Mouse (Mus musculus) liver, postnatal 0 days (tissue): Measurements from ENCODE around the gene Jam2. TPM values are rescaled to one million over a fixed set of nuclear protein-coding genes. Genes with fewer than 3 reads are reported as not detected.

Source experiments
- ATAC-seq: fragments of 200-750 bp; cut with Nextera tagmentation; 2 replicates; pipeline ENCODE4 v1.8.0; 2017; ENCODE audit warnings: mild to moderate bottlenecking, moderate library complexity
- DNase-seq: peaks from one replicate; pipeline ENCODE4 v3.0.0-alpha.2; 2016
- H3K27ac ChIP-seq: fragments of 300-500 bp; sonication (generic); 2 replicates; pipeline ENCODE4 v1.5.1; 2014; ENCODE audit warnings: antibody characterized with exemption, moderate library complexity, mild to moderate bottlenecking, low read depth
- H3K27me3 ChIP-seq: fragments of 300-500 bp; sonication (generic); 2 replicates; pipeline ENCODE4 v1.6.1; 2014; ENCODE audit warnings: low read length, control low read depth, mixed read lengths; ENCODE audit not compliant: insufficient read depth
- H3K36me3 ChIP-seq: fragments of 300-500 bp; sonication (generic); replicated peaks from 2 replicates; pipeline ENCODE4 v1.6.1; 2014; ENCODE audit warnings: mild to moderate bottlenecking, control low read depth, low read length, moderate library complexity, mixed read lengths; ENCODE audit not compliant: insufficient read depth
- H3K4me1 ChIP-seq: fragments of 300-500 bp; sonication (generic); 2 replicates; pipeline ENCODE4 v1.6.1; 2014; ENCODE audit warnings: antibody characterized with exemption, mild to moderate bottlenecking, control low read depth; ENCODE audit not compliant: insufficient read depth
- H3K4me2 ChIP-seq: fragments of 300-500 bp; sonication (generic); 2 replicates; pipeline ENCODE4 v1.6.1; 2014; ENCODE audit warnings: low read depth, mild to moderate bottlenecking, low read length, moderate library complexity, mixed read lengths
- H3K4me3 ChIP-seq: fragments of 300-500 bp; sonication (generic); 2 replicates; pipeline ENCODE4 v1.5.1; 2014; ENCODE audit warnings: low read depth, low read length
- H3K9ac ChIP-seq: fragments of 300-500 bp; sonication (generic); replicated peaks from 2 replicates; pipeline ENCODE4 v1.6.1; 2014; ENCODE audit warnings: mild to moderate bottlenecking, moderate library complexity
- H3K9me3 ChIP-seq: fragments of 300-500 bp; sonication (generic); 2 replicates; pipeline ENCODE4 v1.6.1; 2016; ENCODE audit warnings: mild to moderate bottlenecking, control low read depth, low read length, mixed read lengths
- CTCF ChIP-seq: sonication (generic); IDR thresholded peaks from 2 replicates; pipeline ENCODE4 v1.5.1; 2016; ENCODE audit warnings: antibody characterized with exemption, low read depth
- EP300 ChIP-seq: IDR thresholded peaks from 2 replicates; pipeline ENCODE4 v1.6.1; 2016; ENCODE audit warnings: antibody characterized with exemption, low read depth, mild to moderate bottlenecking
- WGBS: fragments of 180-500 bp; shearing (Covaris S2); extraction: QIAGEN DNeasy Blood & Tissue Kit; methylation state at CpG from one replicate; pipeline ENCODE4 v1.1.7; 2014; ENCODE audit not compliant: insufficient replicate concordance; 5-methylcytosine and 5-hydroxymethylcytosine counted together
- polyA plus RNA-seq: library from polyadenylated mRNA; unstranded; fragments of >200 nt; fragmentation: Nextera tagmentation; extraction: Ambion mirVana; gene quantifications from 2 replicates; pipeline ENCODE4 v1.2.1, GENCODE M21; 2015

Gene Jam2
- polyA plus RNA-seq, 1 experiment from 2014 or later, result 3.2 TPM

DNA sequence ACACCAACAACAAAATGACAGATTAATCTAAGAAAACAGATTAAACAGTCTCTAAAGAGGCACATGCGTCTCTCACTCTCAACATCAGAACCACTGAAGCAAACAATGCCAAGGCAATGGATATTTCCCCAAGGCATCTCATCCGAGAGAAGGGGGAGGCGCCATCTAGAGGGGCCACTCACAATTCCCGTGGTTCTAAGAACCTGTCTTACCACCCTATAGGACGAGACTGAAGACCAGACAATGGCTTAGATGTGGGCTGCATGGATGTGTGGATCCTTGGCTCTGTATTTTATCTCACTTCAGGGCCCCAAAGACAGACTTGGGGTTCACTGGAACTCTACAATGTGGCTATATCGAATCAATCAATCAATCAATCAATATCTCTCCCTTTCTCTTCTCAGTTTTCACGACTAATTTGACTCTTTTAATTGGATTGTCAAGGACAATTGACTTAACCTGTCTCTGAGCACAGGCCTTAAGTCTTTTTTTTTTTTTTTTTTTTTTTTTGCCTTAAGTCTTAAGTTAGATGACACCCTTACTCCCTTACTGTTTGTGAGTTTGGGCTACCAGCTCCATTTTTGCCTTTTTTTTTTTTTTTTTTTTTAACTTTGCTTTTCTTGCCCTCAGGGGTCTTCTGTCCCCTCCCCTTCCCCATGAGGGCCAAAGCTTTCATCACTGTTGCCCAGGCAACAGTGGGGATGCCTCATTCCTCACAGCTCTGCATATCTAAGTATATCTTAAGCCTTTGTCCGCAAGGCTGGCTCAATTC lies 1.2 kb upstream of the Jam2 start:
- 45% methylated on average over 8 of the region's 8 CpGs for WGBS
- no peak for ATAC-seq
- no peaks in the 10 kb centered on the region for H3K36me3 ChIP-seq
- TF ChIP-seq CTCF, result no peak
- TF ChIP-seq EP300, result no peak
- H3K9me3 ChIP-seq, result no peaks in the 10 kb centered on the region
- peak overlapping the region; percentile 91; the same call in 1 of the 2 replicates for H3K4me2 ChIP-seq
- no peak for DNase-seq
- no peaks in the 10 kb centered on the region; the same call in 1 of the 2 replicates for H3K4me1 ChIP-seq
- peaks cover 20% of the 10 kb centered on the region for H3K27me3 ChIP-seq
- no peak overlapping the region for H3K27ac ChIP-seq
- no peak overlapping the region for H3K9ac ChIP-seq
- no peak overlapping the region for H3K4me3 ChIP-seq

DNA sequence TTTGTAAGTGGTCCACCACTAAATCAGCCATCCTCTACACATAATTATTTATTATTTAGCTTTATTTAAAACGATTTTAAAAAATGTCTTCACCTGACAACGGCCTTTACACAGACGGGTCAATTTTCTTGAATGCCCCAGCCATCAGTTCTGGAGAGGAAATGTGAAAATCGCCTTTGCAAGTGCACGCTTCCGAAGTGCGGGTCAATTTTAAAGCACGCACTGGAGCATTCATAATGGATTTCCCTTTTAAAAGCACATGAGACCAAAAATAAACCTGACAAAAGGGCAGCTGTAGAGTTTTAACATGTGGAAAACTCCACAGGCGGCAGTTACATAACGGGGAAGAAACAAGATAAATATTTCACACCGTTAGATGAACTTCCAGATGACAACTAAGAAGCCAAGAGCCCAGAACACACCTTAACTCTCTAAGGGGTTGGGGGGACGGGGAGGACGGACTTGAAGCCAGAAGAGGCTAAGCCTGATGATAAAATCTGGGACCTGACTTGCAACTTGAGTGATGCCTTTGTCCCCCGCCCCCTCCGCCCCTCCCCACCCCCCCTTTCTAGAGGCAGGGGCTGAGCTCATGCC lies 558 bp upstream of the Jam2 start:
- DNase-seq (no peak), ATAC-seq (no peak)
- no peak for TF ChIP-seq EP300
- TF ChIP-seq CTCF, result no peak
- 5% methylated on average over 15 of the region's 15 CpGs for WGBS
- Histone ChIP-seq H3K9me3 (no peaks in the 10 kb centered on the region), H3K4me1 (no peaks in the 10 kb centered on the region; the same call in 1 of the 2 replicates), H3K9ac (no peak overlapping the region), H3K27me3 (peaks cover 20% of the 10 kb centered on the region), H3K36me3 (no peaks in the 10 kb centered on the region), H3K4me3 (peak overlapping the region; percentile 58), H3K4me2 (peak overlapping the region; percentile 91), H3K27ac (no peak overlapping the region)

- Histone ChIP-seq H3K4me2 (peak overlapping the region; percentile 91), H3K4me3 (peak overlapping the region; percentile 58), H3K9ac (peak overlapping the region; percentile 50), H3K4me1 (no peaks in the 10 kb centered on the region; the same call in 1 of the 2 replicates), H3K27ac (no peak overlapping the region), H3K27me3 (peaks cover 20% of the 10 kb centered on the region), H3K36me3 (no peaks in the 10 kb centered on the region), H3K9me3 (no peaks in the 10 kb centered on the region)
- 2% methylated on average over 23 of the region's 23 CpGs for WGBS
- ATAC-seq (no peak), DNase-seq (peak; percentile 17)
- TF ChIP-seq CTCF (no peak), EP300 (no peak)
Measured at GRCm38 (mm10) chr16:84774761-84775231, 873 bp downstream of the Jam2 start.

DNA sequence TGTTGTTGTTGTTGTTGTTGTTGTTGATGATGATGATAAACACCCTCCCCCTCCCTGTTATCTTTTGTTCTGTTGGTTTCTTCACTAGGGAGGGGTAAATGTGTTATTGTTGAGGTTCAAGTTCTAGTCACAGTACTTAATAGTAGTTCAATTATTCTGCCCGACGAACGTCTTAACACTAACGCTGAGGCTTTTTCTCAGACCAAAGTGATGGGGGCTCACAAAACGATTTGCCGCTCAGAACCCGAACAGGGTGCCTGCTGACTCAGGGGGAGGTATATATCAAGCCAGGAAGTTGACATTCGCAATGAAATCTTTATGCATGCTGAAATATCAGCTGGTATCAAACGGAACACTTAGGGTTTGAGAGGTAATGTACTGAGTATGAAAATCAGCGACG lies 1.4 kb downstream of the Jam2 start:
- DNase-seq, result no peak
- no peaks in the 10 kb centered on the region for H3K9me3 ChIP-seq
- H3K27ac ChIP-seq, result no peak overlapping the region
- no peak overlapping the region for H3K9ac ChIP-seq
- peak overlapping the region; percentile 58 for H3K4me3 ChIP-seq
- TF ChIP-seq CTCF, result no peak
- TF ChIP-seq EP300, result no peak
- WGBS, result 38% methylated on average over 11 of the region's 11 CpGs
- no peak for ATAC-seq
- H3K36me3 ChIP-seq, result no peaks in the 10 kb centered on the region
- H3K27me3 ChIP-seq, result peaks cover 20% of the 10 kb centered on the region
- H3K4me2 ChIP-seq, result peak overlapping the region; percentile 91; the same call in 1 of the 2 replicates
- H3K4me1 ChIP-seq, result no peaks in the 10 kb centered on the region; the same call in 1 of the 2 replicates

GRCm38 (mm10) chr16:84776089-84776784 lies 2.3 kb downstream of the Jam2 start:
- ATAC-seq (no peak), DNase-seq (no peak)
- H3K27me3 ChIP-seq, result peaks cover 20% of the 10 kb centered on the region
- H3K36me3 ChIP-seq, result no peaks in the 10 kb centered on the region
- WGBS, result 41% methylated on average over 7 of the region's 7 CpGs
- no peak for TF ChIP-seq EP300
- TF ChIP-seq CTCF, result peak; percentile 54
- H3K4me1 ChIP-seq, result no peaks in the 10 kb centered on the region; the same call in 1 of the 2 replicates
- H3K9me3 ChIP-seq, result no peaks in the 10 kb centered on the region
- no peak overlapping the region for H3K4me3 ChIP-seq
- H3K27ac ChIP-seq, result no peak overlapping the region
- H3K4me2 ChIP-seq, result no peak overlapping the region
- no peak overlapping the region for H3K9ac ChIP-seq

- Histone ChIP-seq H3K9me3 (no peaks in the 10 kb centered on the region), H3K27me3 (peaks cover 20% of the 10 kb centered on the region), H3K4me1 (no peaks in the 10 kb centered on the region; the same call in 1 of the 2 replicates), H3K27ac (no peak overlapping the region), H3K4me2 (no peak overlapping the region), H3K4me3 (no peak overlapping the region), H3K9ac (no peak overlapping the region), H3K36me3 (no peaks in the 10 kb centered on the region)
- WGBS, result 78% methylated on average over 6 of the region's 6 CpGs
- DNase-seq (no peak), ATAC-seq (no peak)
- TF ChIP-seq CTCF, result no peak
- no peak for TF ChIP-seq EP300
Measured at GRCm38 (mm10) chr16:84778431-84778830, 4.5 kb downstream of the Jam2 start.
